Mouse (Mus musculus) layer of hippocampus, adult 8-10 months (tissue): ENCODE data around the gene Rad9b. TPM values are rescaled to one million over a fixed set of nuclear protein-coding genes. Genes with fewer than 3 reads are reported as not detected.

Experiments used
- DNase-seq, 2 experiments: peaks; one replicate each; pipeline ENCODE4 v3.0.0; 2022; ENCODE audit warnings: low spot score in 2 of 2
- total RNA-seq, 4 experiments: library from RNA; stranded (reverse); gene quantifications; 2 replicates each; pipeline ENCODE4 v1.2.4; 2022

The Rad9b gene
- total RNA-seq, 4 experiments from 2014 or later: 3.2 to 5.0 (median 4.1) TPM

GRCm38 (mm10) chr5:122312942-122313684 lies 40.9 kb downstream of the Rad9b start:
- no peak for DNase-seq

- no peak for DNase-seq
Observed at GRCm38 (mm10) chr5:122312346-122312745, 41.7 kb downstream of the Rad9b start.

- no peak for DNase-seq
Observed at GRCm38 (mm10) chr5:122311692-122312091, 42.3 kb downstream of the Rad9b start.

- DNase-seq: no peak
Observed at GRCm38 (mm10) chr5:122310699-122311098, 43.3 kb downstream of the Rad9b start.

DNA sequence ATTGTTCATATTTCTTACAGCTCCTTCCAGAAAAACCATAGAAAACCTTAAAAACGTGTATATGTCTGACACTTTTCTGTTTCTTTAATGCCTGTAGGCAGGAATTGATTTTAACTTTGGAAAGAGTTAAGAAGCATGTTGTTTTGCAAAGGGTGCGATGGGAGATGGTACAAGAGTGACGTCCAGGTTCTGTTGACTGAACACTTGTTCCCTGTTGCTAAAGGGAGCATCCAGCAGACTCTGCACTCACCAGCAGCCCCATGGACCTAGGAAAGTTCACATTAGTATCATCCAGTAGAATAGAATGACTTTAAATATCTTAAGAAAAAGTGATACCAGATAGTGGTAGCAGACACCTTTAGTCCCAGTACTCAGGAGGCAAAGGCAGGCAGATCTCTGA lies 47.5 kb downstream of the Rad9b start:
- no peak for DNase-seq

DNA sequence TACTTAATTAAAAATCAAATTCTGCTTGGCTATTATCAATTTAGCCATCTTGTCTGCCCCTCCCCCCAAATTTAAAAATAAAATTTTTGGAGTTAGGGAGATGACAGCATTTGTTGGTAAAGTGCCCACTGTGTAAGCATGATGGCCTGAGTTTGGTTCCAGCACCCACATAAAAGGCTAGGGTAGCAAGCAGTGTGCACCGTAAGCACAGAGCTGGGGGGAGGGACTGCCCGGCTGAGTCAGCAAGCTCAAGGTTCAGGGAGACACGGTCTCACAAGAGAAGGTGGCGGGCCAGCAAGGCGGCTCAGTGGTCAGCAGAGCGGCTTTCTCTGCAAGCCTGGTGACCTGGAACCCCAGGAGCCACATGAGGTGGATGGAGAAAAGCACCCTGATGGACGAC lies 48.6 kb downstream of the Rad9b start:
- no peak for DNase-seq

DNA sequence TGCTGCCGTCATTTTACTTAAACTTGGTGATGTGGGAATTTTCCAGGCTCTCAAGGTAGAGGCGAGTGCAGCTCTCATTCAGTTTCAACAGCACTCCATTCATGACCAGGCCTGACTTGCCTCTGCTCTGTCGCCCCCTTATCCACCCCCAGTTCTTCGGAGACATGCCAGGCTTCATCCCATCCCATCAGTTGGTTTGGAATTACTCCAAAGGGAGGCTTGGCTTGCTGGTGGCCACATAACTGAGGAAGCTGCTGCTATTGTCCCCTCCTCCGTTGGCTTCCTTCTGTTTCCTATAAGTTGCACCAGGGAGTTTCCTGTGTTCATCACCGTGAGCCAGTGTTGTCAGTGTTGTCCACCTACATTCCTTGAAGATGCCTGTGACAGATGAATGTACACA lies 49.5 kb downstream of the Rad9b start:
- DNase-seq: no peak

- no peak for DNase-seq
Observed at GRCm38 (mm10) chr5:122303937-122304336, 50.1 kb downstream of the Rad9b start.

- DNase-seq: no peak
Observed at GRCm38 (mm10) chr5:122302810-122303745, 51.0 kb downstream of the Rad9b start.

DNA sequence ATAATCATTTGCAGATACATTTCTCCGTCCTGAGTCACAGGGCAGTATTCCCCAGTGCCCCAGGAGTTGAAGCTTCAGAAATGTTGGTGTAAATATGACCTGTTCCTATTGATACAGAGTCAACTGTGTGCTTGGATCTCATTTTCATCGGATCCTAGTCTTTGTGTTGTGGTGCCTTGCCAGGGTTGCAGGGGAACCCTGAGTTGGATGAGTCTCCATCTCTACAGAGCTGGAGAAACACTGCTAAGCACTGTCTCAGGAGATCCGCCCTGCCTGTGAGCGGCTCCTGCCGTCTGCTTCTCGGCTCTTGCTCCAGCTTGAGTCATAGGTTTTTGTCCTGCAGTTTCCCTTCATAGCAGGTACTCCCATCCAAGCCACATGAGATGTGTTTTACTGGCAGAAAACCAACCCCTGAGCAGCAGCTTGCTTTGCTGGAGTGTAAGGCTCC lies 53.9 kb downstream of the Rad9b start:
- no peak for DNase-seq

GRCm38 (mm10) chr5:122295113-122295935 lies 58.7 kb downstream of the Rad9b start:
- DNase-seq: no peak

DNA sequence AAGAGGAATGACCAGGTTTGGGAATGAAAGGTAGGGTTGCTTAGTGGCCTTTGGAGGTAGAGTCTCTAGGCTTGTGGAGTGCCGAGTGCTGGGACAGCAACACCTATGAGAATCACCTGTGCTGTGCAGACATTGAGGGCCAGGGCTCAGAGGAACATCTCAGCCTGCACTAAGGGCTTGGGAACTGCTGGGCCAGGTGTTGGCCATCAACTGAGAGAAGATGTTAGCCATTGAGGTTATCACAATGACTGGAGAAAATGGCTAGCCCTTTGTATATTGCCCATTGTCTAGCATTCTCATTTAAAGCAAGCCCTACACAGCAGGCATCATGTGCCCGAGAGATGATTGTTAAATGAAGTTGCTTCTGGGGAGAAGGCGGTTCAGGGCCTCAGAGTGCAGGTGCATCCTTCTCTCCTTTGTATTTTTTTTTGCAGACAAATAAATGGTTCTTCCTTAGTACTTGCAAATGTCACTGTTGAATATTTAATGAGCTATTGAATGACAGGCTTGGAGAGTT lies 59.8 kb downstream of the Rad9b start:
- DNase-seq: no peak

DNA sequence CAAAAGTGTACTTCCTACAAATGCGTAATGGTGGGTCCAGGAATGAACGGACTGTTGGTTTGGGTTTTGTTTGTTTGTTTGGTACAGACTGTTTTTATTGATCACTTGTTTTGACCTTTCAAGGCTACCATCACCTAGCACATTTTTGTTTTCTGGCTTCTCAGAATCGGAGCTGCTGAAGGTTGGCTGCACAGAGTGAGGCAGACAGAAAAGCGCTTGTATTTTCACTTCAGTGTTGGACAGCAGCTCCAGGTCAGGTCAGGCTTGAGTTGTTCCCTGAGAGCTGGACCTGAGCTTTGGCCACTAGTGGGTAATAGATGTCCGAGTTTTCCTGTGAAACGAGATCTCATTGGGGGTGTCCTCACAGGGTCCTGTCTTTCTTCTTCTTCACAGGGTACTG lies 60.9 kb downstream of the Rad9b start:
- DNase-seq: no peak

DNA sequence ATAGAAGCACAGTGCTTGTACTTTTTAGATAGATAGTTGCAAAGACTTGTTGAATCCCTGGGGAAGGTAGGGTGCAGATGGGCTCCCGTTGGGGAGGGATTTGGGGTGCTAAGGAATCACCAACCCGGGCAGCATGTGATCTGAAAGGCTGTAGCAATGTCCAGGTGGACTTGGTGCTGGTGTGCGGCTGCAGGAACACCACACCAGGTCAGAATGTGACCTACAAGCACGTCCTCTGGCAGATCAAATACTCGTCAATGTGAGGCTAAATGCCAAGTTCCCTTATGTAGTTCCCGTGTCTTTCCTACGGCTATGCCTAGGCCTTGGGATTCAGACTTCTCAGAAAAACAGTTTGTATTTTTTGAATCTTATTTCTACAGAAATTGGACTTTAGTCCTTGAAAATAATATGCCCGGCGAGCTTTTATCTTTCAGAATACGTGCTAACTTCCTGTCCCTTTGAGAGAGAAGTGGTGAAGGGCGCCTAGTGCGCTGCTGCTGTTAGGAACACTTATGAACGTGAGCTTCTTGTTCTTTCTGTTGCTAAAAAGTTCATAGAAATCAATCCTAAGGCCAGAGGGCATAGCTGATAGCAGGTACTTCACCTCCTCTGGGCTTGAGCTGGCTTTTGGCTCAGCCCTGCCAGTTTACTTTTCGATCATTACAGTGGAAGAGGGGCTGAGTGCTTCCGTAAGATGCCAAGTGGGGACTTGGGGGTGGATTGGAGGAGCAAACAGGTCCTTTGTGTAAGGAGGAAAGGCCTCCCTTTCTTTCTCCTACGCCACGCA lies 62.3 kb downstream of the Rad9b start:
- DNase-seq: no peak

DNA sequence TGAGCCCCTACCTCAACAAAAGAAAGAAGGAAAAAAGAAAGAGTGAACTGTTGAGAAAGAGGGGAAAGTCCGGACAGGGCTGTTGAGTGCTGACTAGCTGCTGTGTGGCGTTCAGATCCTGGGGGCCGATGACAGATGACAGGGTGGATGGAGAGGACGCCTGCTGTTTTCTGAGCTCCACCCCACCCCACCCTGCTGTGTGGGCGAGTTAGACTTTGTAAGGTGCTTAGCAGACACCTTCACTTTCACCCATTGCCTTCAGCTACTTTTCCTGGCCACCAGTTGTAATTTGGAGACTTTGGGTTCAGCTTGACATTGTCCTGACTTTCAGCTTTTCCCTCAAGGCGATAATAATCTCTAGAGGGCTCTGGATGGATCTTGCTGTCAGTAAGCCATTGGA lies 62.9 kb downstream of the Rad9b start:
- no peak for DNase-seq

- DNase-seq: no peak
Observed at GRCm38 (mm10) chr5:122288147-122288811, 65.8 kb downstream of the Rad9b start.

GRCm38 (mm10) chr5:122287026-122287425 lies 67.0 kb downstream of the Rad9b start:
- no peak for DNase-seq

- no peak for DNase-seq
Observed at GRCm38 (mm10) chr5:122286191-122286590, 67.8 kb downstream of the Rad9b start.

DNA sequence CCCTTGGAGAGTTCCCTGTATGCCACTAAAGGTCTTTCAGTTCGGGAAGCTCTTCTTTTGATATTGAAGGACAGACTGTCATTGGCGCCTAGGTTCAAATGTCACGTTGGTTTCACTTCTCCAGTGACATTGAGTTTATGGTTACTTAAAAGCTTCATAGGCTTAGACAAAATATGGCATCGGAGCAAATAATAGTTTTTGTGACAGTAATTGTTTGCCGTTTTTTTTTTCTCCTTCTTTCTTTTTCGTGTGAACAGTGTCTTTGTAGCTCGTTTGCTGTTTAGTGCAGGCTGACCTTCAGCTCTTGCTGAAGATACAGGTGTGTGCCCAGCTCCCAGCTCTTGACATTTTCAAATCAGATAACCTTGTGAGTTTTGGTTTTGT lies 68.3 kb downstream of the Rad9b start:
- no peak for DNase-seq
